Mouse (Mus musculus): ENCODE data around the gene Cda. TPM values are rescaled to one million over a fixed set of nuclear protein-coding genes. Genes with fewer than 3 reads are reported as not detected.

Cda gene
- total RNA-seq (2017): not detected in 2 replicates

DNA sequence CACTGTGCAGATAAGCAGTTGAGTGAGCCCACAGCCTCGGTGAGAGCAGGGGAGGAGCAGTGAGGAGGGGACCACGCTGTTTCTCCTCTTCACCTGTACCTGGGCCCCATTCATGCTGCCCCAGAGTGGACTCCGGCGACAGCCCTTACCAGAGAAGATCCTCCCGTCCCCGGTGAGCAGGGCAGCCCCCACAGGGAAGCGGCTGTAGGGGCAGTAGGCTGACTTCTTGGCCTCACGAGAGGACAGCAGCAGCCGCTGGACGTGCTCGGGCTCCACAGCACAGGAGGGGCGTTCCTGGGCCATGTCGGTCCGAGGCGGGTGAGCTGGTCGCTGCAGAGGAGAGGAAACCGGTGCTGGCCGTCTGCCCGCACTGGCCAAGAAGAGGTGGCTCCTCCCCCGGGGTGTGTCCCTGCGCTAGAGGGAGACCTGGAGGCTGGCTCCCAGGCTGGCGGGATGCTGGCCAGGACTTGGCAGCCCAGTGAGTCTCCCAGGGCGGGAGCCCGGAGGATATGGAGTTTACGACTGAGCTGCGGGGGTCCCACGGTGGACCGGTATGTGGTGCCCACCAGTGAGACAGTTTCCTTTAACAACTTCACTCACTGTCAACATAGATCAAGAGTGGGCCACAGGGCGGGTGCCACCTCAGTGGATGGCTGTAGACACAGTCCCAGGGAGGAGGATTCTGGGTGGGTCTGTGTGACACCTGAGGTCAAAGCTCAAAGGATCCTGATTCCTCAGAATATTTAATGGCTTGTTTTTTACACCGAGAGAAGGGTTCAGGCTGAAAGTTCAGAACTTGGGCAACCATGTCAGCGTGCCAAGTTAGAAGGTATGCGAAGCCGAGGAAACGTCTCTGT, at the start of gene Cda:
Gene Cda (minus strand): TSS at position 352 of the 857 bp plus-strand sequence.
- peak; percentile 55 to 72; a peak in 3 of 4 replicates for ATAC-seq (replicated peaks in 1 of 2; ENCODE audit: insufficient read depth in 1 of 2, low FRiP score in 2 of 2, low TSS enrichment in 1 of 2, low read depth in 1 of 2, poor library complexity in 2 of 2, severe bottlenecking in 2 of 2)

GRCm38 (mm10) chr4:138416414-138416813, 48.6 kb upstream of the Cda start:
- ATAC-seq (replicated peaks in 1 of 2; ENCODE audit: insufficient read depth in 1 of 2, low FRiP score in 2 of 2, low TSS enrichment in 1 of 2, low read depth in 1 of 2, poor library complexity in 2 of 2, severe bottlenecking in 2 of 2): no peak

DNA sequence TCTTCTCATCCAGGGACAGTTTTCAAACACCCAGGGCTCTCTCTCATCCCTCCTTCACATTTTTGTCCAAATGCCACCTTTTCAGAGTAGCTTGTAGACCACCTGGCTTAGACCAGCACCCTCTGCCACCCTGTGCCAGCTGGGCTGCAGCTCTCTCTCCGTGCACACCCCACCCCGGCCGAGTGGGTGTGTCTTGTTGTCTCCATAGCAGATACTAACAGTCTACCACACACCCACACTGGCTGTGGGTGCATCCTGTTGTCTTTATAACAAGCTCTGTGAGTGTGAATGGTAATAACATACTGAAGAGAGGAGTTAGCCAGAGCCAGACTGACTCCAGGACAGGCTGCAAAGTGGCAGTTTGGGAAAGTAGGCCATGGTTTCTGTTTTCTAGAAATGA, 48.2 kb upstream of the Cda start:
- no peak for ATAC-seq (replicated peaks in 1 of 2; ENCODE audit: insufficient read depth in 1 of 2, low FRiP score in 2 of 2, low TSS enrichment in 1 of 2, low read depth in 1 of 2, poor library complexity in 2 of 2, severe bottlenecking in 2 of 2)

DNA sequence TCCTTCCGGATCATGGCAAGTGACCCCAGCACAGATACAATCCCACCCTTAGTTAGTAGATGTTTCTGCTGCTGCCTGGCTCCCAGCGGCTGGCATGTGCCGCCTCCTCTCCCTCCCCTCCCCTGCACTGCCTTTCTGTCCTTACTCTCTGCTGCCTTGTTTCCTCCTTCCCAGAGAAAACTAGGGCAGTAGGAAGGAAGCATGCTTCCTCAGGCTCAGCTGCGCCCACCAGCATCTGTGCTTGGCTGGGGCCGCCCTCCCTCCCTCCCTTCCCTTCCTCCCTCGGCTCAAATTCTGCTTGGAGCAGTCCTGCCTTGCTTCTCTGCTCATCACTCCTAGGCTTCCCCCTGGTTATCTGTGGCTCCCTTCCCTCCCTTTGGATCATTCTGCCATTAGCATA, 46.9 kb upstream of the Cda start:
- ATAC-seq (replicated peaks in 1 of 2; ENCODE audit: insufficient read depth in 1 of 2, low FRiP score in 2 of 2, low TSS enrichment in 1 of 2, low read depth in 1 of 2, poor library complexity in 2 of 2, severe bottlenecking in 2 of 2): no peak

- ATAC-seq (replicated peaks in 1 of 2; ENCODE audit: insufficient read depth in 1 of 2, low FRiP score in 2 of 2, low TSS enrichment in 1 of 2, low read depth in 1 of 2, poor library complexity in 2 of 2, severe bottlenecking in 2 of 2): no peak
Measured at GRCm38 (mm10) chr4:138411504-138412121, 43.8 kb upstream of the Cda start.

DNA sequence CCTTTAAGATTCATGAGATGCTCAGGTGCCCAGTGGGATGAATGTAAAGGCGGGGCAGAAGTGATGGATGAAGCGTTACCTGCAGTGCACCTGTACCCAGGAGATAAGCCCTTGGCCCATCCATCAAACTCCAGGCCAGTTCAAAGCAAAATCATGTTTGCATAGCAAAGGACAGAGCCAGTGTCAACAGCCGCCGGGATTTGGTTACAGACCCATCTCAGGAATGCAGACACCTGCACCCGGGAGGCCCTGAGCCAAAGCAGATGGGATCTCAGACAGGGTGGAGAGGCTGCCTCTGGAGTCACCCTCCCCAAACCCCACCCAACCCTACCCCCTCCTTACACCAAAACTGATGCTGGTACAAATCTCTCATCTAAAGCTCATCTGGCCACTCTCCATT, 43.2 kb upstream of the Cda start:
- ATAC-seq (replicated peaks in 1 of 2; ENCODE audit: insufficient read depth in 1 of 2, low FRiP score in 2 of 2, low TSS enrichment in 1 of 2, low read depth in 1 of 2, poor library complexity in 2 of 2, severe bottlenecking in 2 of 2): no peak

- peak; percentile 80 to 95 for ATAC-seq (replicated peaks in 1 of 2; ENCODE audit: insufficient read depth in 1 of 2, low FRiP score in 2 of 2, low TSS enrichment in 1 of 2, low read depth in 1 of 2, poor library complexity in 2 of 2, severe bottlenecking in 2 of 2)
Measured at GRCm38 (mm10) chr4:138407479-138408194, 39.8 kb upstream of the Cda start.

DNA sequence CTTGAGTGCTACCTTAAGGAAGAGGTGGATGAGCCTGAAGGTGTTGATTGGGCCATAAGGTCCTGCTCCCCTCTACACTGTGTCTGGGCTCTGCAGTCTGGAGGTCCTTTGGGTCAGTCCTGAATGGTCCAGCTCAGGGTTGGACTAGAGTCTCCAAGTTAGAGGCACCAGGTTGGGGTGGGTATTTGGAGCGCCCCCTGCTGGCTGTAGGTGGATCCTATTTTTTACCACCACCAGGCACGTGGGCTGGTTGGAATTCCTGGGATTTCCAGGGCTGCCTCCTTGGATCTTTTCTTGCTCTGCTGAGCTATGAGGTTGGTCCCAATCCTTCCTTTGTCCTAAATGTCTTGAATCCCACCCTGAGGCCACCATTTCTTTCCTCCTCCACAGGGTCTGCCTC, 37.0 kb upstream of the Cda start:
- no peak; a peak in 1 of 4 replicates for ATAC-seq (replicated peaks in 1 of 2; ENCODE audit: insufficient read depth in 1 of 2, low FRiP score in 2 of 2, low TSS enrichment in 1 of 2, low read depth in 1 of 2, poor library complexity in 2 of 2, severe bottlenecking in 2 of 2)

- ATAC-seq (replicated peaks in 1 of 2; ENCODE audit: insufficient read depth in 1 of 2, low FRiP score in 2 of 2, low TSS enrichment in 1 of 2, low read depth in 1 of 2, poor library complexity in 2 of 2, severe bottlenecking in 2 of 2): no peak
Measured at GRCm38 (mm10) chr4:138396711-138397110, 28.9 kb upstream of the Cda start.

DNA sequence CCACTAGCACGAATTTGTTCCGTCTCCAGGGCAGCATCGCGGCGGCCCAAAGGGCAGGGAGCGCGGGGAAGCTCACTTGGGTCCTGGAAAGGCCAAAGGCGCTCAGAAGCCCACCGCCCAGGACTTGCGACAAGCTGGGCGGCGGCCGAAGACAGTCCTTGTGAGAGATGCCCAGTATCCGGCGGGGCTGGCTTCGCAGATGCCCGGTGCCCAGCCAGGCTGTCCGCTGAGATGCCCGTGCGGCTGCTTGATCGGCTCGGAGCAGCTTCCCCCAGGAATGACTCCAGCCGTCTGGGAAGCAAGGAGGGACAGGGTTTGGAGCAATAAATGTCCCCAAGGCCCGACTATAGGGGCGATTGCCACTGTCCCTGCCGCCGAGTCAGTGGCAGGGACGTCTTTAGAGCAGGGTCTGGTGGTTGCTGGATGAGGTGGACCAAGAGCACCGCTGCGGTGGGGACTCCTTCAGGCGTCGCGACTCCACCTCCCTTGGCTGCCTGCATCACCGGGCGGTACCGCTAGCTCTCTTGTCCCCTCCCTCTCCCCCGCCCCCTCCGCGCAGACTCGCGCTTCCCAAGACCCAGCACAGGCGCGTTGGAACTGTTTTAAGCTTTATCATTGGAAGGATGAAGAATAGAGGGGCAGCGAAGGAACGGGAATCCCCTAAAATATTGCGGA, 28.3 kb upstream of the Cda start, which contains the start of gene Fam43b:
Gene Fam43b (minus strand): TSS at position 558 of the 675 bp plus-strand sequence.
- ATAC-seq (replicated peaks in 1 of 2; ENCODE audit: insufficient read depth in 1 of 2, low FRiP score in 2 of 2, low TSS enrichment in 1 of 2, low read depth in 1 of 2, poor library complexity in 2 of 2, severe bottlenecking in 2 of 2): peak; percentile 29 to 56; a peak in 2 of 4 replicates

DNA sequence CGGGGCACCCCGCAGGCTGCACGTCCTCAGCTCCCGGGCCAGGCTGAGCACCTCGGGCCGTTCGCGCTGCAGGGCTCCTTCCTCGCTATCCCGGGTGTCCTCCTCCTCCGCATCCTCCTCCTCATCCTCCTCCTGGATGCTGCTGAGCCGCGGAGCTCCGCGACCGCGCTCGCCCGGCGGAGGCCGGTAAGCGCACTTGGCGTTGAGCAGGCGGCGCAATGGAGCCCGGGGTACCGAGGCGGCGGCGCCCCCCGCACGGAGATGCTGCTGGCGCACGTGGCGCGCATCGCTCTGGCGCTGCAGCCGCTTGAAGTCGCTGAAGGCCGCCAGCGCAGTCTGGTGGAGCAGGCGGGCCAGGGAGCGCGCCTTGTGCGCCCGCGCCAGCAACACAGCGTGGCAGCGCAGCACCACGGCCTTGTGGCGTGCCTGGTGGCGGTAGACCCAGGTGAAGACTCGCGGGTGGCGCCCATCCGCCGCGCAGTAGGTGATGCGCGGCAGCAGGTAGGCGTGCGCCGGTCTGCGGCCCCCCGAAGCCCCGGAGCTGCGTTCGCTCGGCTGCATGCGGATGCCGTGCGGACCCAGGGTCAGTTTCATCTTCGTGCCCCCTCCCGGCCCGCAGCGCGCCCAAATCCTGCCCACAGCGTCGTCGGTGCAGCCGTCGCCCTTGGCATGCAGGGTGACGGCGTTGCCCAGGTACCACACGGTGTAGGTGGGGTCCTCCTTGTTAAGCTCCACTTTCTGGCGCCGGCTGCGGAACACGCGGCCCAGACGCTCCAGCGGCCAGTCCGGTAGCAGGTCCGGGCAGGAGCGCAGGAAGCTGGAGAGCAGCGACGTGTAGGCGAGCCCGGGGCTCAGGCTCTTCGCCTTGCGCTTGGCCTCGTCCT, 27.5 kb upstream of the Cda start:
- ATAC-seq (replicated peaks in 1 of 2; ENCODE audit: insufficient read depth in 1 of 2, low FRiP score in 2 of 2, low TSS enrichment in 1 of 2, low read depth in 1 of 2, poor library complexity in 2 of 2, severe bottlenecking in 2 of 2): no peak

- no peak for ATAC-seq (replicated peaks in 1 of 2; ENCODE audit: insufficient read depth in 1 of 2, low FRiP score in 2 of 2, low TSS enrichment in 1 of 2, low read depth in 1 of 2, poor library complexity in 2 of 2, severe bottlenecking in 2 of 2)
Measured at GRCm38 (mm10) chr4:138393703-138394102, 25.9 kb upstream of the Cda start.

GRCm38 (mm10) chr4:138383789-138384188, 16.0 kb upstream of the Cda start:
- no peak for ATAC-seq (replicated peaks in 1 of 2; ENCODE audit: insufficient read depth in 1 of 2, low FRiP score in 2 of 2, low TSS enrichment in 1 of 2, low read depth in 1 of 2, poor library complexity in 2 of 2, severe bottlenecking in 2 of 2)

- no peak for ATAC-seq (replicated peaks in 1 of 2; ENCODE audit: insufficient read depth in 1 of 2, low FRiP score in 2 of 2, low TSS enrichment in 1 of 2, low read depth in 1 of 2, poor library complexity in 2 of 2, severe bottlenecking in 2 of 2)
Measured at GRCm38 (mm10) chr4:138382462-138382861, 14.7 kb upstream of the Cda start.

GRCm38 (mm10) chr4:138380132-138380689, 12.4 kb upstream of the Cda start:
- no peak for ATAC-seq (replicated peaks in 1 of 2; ENCODE audit: insufficient read depth in 1 of 2, low FRiP score in 2 of 2, low TSS enrichment in 1 of 2, low read depth in 1 of 2, poor library complexity in 2 of 2, severe bottlenecking in 2 of 2)

DNA sequence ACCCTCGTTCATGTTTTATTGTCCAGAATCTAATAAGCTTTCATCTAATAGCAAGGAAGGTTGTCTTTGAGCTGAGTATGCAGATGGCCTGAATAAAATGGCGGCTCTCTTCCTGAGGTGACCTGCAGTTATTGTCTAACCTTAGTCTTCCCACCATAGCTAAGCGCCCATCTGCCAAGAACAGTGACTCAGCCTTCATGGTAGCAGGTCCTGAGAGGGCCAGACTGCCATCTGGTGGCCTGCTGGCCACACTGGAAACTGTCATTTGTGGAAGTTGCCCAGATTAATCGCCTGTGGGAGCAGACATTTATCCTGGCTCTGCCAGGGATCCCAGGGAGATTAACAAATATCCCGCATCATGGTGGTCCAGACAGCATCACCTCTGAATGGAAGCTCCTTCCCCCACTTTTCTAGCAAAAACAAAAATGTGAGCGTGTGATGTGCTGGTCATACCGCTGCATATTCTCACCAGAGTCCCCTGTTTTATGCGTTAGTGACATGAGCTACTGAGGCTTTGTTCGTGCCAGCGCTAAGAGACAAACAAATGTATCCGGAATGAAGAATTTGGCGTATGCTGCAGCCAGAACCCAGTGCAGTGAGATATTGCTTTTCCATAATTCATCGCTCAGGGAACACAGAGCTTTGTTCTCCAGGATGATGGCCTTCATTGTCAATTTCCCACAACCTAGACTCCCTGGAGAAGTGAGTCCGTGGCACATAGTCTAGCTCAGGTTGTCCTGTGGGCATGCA, 11.5 kb upstream of the Cda start:
- peak; percentile 76 to 77 for ATAC-seq (replicated peaks in 1 of 2; ENCODE audit: insufficient read depth in 1 of 2, low FRiP score in 2 of 2, low TSS enrichment in 1 of 2, low read depth in 1 of 2, poor library complexity in 2 of 2, severe bottlenecking in 2 of 2)

Data from hematopoietic stem cell, adult 5-6 weeks (primary cell).